Mouse (Mus musculus): ENCODE measurements around the gene Mrpl48. TPM values are rescaled to one million over a fixed set of nuclear protein-coding genes. Genes with fewer than 3 reads are reported as not detected.

Gene Mrpl48
- polyA plus RNA-seq, 1 experiment from 2014 or later, result 66.6 TPM

- no peaks in the 10 kb centered on the region for H3K36me3 ChIP-seq
- no peaks in the 10 kb centered on the region for H3K9me3 ChIP-seq
- no peaks in the 10 kb centered on the region for H3K27me3 ChIP-seq (ENCODE audit: insufficient read depth, poor library complexity, severe bottlenecking)
- no peak for DNase-seq (ENCODE audit: low spot score)
- H3K4me3 ChIP-seq, result no peak overlapping the region
- 93% methylated on average over 4 of the region's 4 CpGs for WGBS
- no peak overlapping the region for H3K27ac ChIP-seq
- no peaks in the 10 kb centered on the region for H3K4me1 ChIP-seq (replicated peaks)
Observed at GRCm38 (mm10) chr7:100616121-100616857, 8.2 kb upstream of the Mrpl48 start.

- Histone ChIP-seq H3K27ac (peak overlapping the region; percentile 94), H3K4me3 (peak overlapping the region; percentile 73), H3K27me3 (ENCODE audit: insufficient read depth, poor library complexity, severe bottlenecking) (peaks cover 8% of the 10 kb centered on the region; the same call in 1 of the 2 replicates), H3K4me1 (replicated peaks) (peaks cover 13% of the 10 kb centered on the region), H3K9me3 (no peaks in the 10 kb centered on the region), H3K36me3 (no peaks in the 10 kb centered on the region)
- DNase-seq (ENCODE audit: low spot score), result no peak
- 31% methylated on average over 4 of the region's 4 CpGs for WGBS
Observed at GRCm38 (mm10) chr7:100608910-100609309, 809 bp upstream of the Mrpl48 start.

DNA sequence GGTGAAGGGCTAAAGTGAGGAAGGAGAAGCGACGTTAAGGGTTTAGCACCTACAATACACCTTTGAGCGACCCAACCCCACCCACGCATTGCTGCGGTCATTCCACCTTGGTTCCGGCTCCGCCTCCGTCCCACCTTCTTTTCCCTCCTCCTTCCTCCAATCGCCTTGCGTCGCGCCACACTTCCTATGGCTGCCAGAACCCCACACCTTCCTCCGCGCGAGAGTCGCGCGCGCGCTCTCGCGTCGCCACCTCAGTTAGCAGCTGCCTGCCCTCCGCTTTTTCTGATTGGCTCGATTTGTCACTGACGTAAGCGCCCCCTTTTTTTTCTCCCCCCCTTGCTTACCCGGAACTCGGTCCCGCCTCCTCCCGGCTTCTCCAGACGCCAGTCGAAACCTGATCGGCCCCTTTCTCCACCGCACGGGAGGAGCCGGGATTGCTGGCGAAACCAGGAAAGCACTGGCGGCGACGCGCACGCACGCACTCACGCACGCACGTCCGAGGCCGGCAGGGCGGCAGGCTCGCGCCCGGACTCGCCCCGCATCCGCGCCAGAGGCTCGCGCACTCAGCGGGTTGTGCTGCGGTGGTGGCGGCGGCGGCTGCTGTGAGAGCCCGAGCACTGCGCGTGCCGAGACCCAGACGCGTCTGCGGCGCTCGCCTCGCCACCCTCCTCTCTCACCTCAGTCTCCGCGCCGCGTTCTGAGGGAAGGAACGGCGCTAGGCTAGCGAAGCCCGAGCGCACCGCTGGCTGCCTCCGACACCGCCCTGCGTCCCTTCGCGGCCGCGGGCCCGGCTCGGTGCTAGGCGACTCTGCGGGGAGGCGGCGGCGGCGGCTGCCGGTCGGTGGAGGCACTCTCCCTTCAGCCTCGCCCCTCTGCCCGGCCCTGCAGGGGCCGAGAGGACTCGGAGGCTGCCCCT is 629 bp downstream of the Mrpl48 start, which contains the start of gene Rab6a:
Rab6a (plus strand) TSS at position 197 of the 916 bp plus-strand sequence.
- Histone ChIP-seq H3K36me3 (no peaks in the 10 kb centered on the region), H3K27ac (peak within 1 kb of the TSS; percentile 94), H3K9me3 (no peaks in the 10 kb centered on the region), H3K4me3 (peak within 1 kb of the TSS; percentile 73), H3K27me3 (ENCODE audit: insufficient read depth, poor library complexity, severe bottlenecking) (peaks cover 8% of the 10 kb centered on the region; the same call in 1 of the 2 replicates), H3K4me1 (replicated peaks) (peaks cover 13% of the 10 kb centered on the region)
- under 1% methylated on average over 105 of the region's 105 CpGs for WGBS
- DNase-seq (ENCODE audit: low spot score), result peak; percentile 99

- Histone ChIP-seq H3K27ac (no peak overlapping the region), H3K4me3 (no peak overlapping the region), H3K27me3 (ENCODE audit: insufficient read depth, poor library complexity, severe bottlenecking) (peaks cover 8% of the 10 kb centered on the region; the same call in 1 of the 2 replicates), H3K9me3 (0 out of 2 replicates have a peak, but pooled peaks cover 2% of the 10 kb centered on the region), H3K36me3 (no peaks in the 10 kb centered on the region), H3K4me1 (replicated peaks) (no peaks in the 10 kb centered on the region)
- WGBS, result 80% methylated on average over 5 of the region's 5 CpGs
- DNase-seq (ENCODE audit: low spot score), result no peak
Observed at GRCm38 (mm10) chr7:100600211-100600610, 7.9 kb downstream of the Mrpl48 start.

DNA sequence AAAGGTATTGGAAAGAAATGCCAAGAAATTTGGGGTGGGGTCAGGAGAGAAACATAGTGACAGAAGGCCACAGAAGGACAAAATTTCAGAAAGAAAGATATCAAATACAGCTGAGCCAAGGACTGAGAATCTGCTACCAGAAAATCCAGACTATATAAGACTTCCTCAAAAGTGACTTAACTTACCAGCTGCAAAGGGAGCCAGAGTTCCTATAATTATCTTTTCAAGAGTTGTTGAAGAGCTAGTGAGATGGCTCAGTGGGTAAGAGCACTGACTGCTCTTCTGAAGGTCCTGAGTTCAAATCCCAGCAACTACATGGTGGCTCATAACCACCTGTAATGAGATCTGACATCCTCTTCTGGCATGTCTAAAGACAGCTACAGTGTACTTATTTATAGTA is 14.8 kb downstream of the Mrpl48 start:
- DNase-seq (ENCODE audit: low spot score), result no peak
- no peaks in the 10 kb centered on the region for H3K36me3 ChIP-seq
- no peaks in the 10 kb centered on the region for H3K9me3 ChIP-seq
- H3K4me3 ChIP-seq, result no peak overlapping the region
- H3K27me3 ChIP-seq (ENCODE audit: insufficient read depth, poor library complexity, severe bottlenecking), result no peaks in the 10 kb centered on the region
- H3K4me1 ChIP-seq (replicated peaks), result no peaks in the 10 kb centered on the region; the same call in 1 of the 2 replicates
- no peak overlapping the region for H3K27ac ChIP-seq

DNA sequence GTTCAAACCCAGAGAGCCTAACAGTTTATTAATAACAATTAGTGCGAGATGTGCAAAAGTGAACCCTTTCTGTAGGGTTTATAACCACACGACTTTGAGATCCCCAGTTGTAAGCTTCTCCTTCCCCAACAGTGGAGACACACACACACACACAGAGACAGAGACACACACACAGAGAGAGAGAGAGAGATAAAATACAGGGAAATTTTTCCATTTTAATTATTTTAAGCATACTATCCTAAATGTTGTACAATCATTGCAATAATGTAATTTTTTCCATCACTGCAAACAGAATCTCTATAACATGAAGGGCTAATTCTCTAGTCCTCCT is 16.6 kb downstream of the Mrpl48 start:
- H3K27ac ChIP-seq, result peak overlapping the region; percentile 92
- H3K4me1 ChIP-seq (replicated peaks), result no peaks in the 10 kb centered on the region; the same call in 1 of the 2 replicates
- 8% methylated on average over 2 of the region's 2 CpGs for WGBS

DNA sequence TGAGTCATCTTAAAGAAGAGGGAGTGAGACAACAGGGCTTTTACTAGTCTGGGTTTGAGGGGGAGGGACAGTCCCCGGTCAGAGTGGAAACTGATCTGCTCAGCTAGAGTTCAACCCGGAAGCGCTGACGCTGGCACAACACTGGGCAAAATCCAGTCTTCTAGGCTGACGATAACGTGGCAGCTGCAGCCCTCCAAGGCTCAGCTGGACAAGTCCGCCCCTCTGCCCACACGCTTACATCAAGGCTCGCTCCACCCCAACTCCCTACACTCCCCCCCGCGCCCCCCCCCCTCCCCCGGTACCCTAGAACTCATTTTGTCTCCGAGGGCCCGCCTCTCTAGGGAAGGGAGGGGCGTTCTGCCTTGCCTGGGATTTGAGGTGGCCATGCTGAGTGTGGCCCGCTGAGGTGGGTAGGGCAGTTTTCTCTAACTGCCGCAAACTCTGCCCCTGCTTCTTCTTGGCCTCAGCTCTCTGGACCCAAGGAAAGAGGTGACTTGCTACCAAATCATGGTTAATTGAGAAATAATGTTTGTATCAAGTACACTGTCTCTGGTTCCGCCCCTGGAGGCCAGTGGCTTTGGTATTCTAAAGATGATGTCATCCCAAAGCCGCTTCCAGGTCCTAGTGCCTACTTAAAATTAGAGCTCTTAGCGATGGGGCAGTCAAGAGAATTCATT is 17.1 kb downstream of the Mrpl48 start:
- peak; percentile 86 for DNase-seq (ENCODE audit: low spot score)
- Histone ChIP-seq H3K9me3 (no peaks in the 10 kb centered on the region), H3K4me3 (peak overlapping the region; percentile 60), H3K27ac (peak overlapping the region; percentile 92), H3K27me3 (ENCODE audit: insufficient read depth, poor library complexity, severe bottlenecking) (no peaks in the 10 kb centered on the region), H3K4me1 (replicated peaks) (no peaks in the 10 kb centered on the region; the same call in 1 of the 2 replicates), H3K36me3 (no peaks in the 10 kb centered on the region)
- under 1% methylated on average over 20 of the region's 20 CpGs for WGBS

More for the DNA sequence above, 16.6 kb downstream of the Mrpl48 start:
- H3K9me3 ChIP-seq, result no peaks in the 10 kb centered on the region
- H3K27me3 ChIP-seq (ENCODE audit: insufficient read depth, poor library complexity, severe bottlenecking), result no peaks in the 10 kb centered on the region
- DNase-seq (ENCODE audit: low spot score), result no peak
- H3K36me3 ChIP-seq, result no peaks in the 10 kb centered on the region
- H3K4me3 ChIP-seq, result peak overlapping the region; percentile 60

GRCm38 (mm10) chr7:100590504-100590844 is 17.6 kb downstream of the Mrpl48 start:
- no peak for DNase-seq (ENCODE audit: low spot score)
- H3K27ac ChIP-seq, result peak overlapping the region; percentile 92
- 41% methylated on average over 7 of the region's 7 CpGs for WGBS
- H3K9me3 ChIP-seq, result no peaks in the 10 kb centered on the region
- no peaks in the 10 kb centered on the region for H3K36me3 ChIP-seq
- H3K27me3 ChIP-seq (ENCODE audit: insufficient read depth, poor library complexity, severe bottlenecking), result no peaks in the 10 kb centered on the region
- no peaks in the 10 kb centered on the region; the same call in 1 of the 2 replicates for H3K4me1 ChIP-seq (replicated peaks)
- H3K4me3 ChIP-seq, result peak overlapping the region; percentile 60

GRCm38 (mm10) chr7:100589816-100590215 is 18.3 kb downstream of the Mrpl48 start:
- Histone ChIP-seq H3K27ac (no peak overlapping the region), H3K9me3 (no peaks in the 10 kb centered on the region), H3K4me1 (replicated peaks) (no peaks in the 10 kb centered on the region; the same call in 1 of the 2 replicates), H3K36me3 (no peaks in the 10 kb centered on the region), H3K27me3 (ENCODE audit: insufficient read depth, poor library complexity, severe bottlenecking) (no peaks in the 10 kb centered on the region), H3K4me3 (no peak overlapping the region)
- no peak for DNase-seq (ENCODE audit: low spot score)
- 83% methylated on average over 1 of the region's 1 CpGs for WGBS

GRCm38 (mm10) chr7:100582727-100583236 is 25.3 kb downstream of the Mrpl48 start:
- WGBS, result under 1% methylated on average over 31 of the region's 31 CpGs
- Histone ChIP-seq H3K27me3 (ENCODE audit: insufficient read depth, poor library complexity, severe bottlenecking) (no peaks in the 10 kb centered on the region), H3K4me3 (peak overlapping the region; percentile 64), H3K27ac (peak overlapping the region; percentile 95), H3K9me3 (no peaks in the 10 kb centered on the region), H3K36me3 (no peaks in the 10 kb centered on the region), H3K4me1 (replicated peaks) (peaks cover 6% of the 10 kb centered on the region)
- peak; percentile 89 for DNase-seq (ENCODE audit: low spot score)

DNA sequence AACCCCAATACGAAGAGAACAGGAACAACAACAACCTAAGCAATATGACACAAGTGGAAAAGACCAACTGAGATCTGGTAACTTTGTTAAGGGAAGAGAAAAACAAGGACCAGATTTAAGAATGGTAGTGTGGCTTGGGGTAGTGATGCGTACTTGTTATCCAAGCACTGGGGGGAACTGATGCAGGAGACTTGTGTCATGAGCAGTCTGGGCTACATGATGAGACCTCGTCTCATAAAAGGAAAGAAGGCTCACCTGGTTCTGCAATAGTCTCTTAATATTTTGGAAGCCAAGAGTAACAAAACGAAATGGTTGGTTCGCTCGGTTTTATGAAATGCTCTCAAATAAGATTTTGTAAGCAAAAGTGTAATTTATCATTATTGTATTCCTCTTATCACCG is 25.9 kb downstream of the Mrpl48 start:
- Histone ChIP-seq H3K36me3 (no peaks in the 10 kb centered on the region), H3K4me1 (replicated peaks) (peaks cover 6% of the 10 kb centered on the region), H3K27me3 (ENCODE audit: insufficient read depth, poor library complexity, severe bottlenecking) (no peaks in the 10 kb centered on the region), H3K9me3 (no peaks in the 10 kb centered on the region), H3K27ac (peak overlapping the region; percentile 95), H3K4me3 (peak overlapping the region; percentile 64)
- DNase-seq (ENCODE audit: low spot score), result no peak
- WGBS, result 42% methylated on average over 7 of the region's 7 CpGs

- H3K27me3 ChIP-seq (ENCODE audit: insufficient read depth, poor library complexity, severe bottlenecking), result no peaks in the 10 kb centered on the region
- no peaks in the 10 kb centered on the region for H3K36me3 ChIP-seq
- no peak overlapping the region for H3K4me3 ChIP-seq
- H3K27ac ChIP-seq, result no peak overlapping the region
- WGBS, result 70% methylated on average over 2 of the region's 2 CpGs
- H3K4me1 ChIP-seq (replicated peaks), result peaks cover 6% of the 10 kb centered on the region
- DNase-seq (ENCODE audit: low spot score), result no peak
- no peaks in the 10 kb centered on the region for H3K9me3 ChIP-seq
Observed at GRCm38 (mm10) chr7:100578794-100579193, 29.3 kb downstream of the Mrpl48 start.
